Mouse (Mus musculus) telencephalon, adult 2 months (tissue): ENCODE measurements at regions not wholly inside any gene's neighbourhood (a gene's known extent, or its start where the extent isn't known, plus 50 kb on each side); places are given as distances from the start of the nearest gene placed in this dataset.
A peak's percentile ranks its signal among the peaks of the same experiment; 100 is the strongest.

Experiments used
- DNase-seq: peaks from one replicate; pipeline ENCODE4 v3.0.0-alpha.2; 2011; ENCODE audit warnings: low read depth, low spot score

DNA sequence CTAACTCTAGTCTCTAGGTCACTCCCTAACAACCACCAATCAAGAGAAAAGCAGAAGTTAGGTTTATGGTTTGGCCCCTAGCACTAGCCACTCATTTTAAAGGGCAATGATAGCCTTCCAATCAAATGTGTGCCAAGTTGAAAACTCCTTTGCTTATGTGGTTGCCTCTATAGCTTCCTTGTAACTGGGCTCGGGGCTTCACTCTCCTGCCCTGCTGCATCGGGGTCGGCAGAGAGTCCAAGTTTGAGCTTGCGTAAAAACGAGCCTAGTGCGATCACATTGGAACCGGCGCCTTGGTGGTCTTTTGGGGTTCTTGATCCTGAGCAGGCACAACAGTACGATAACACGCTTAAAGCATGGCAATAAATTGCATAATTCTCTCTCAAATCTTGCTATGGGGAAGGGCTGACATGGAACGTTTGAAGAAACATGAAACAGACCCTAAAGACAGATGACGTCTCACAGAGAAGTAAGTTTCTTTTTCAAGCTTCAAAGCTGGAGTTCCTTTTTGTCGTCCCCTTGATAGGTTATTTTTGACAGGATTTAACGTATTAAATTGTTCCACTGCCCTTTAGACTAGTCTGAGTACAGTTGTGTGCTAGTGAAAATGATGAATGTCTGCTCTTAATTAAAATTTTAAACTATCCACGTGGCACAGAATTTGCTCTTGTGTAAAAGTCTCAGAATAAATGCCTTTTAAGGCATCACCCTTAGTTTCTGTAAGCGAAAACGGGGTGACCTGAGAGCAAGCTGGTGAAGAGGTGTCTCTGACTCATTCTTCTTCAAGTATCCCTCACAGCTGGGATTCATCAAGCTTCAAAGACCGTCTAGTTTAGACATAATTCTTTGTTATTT lies 52.0 kb downstream of the 4930426L09Rik start:
- no peak for DNase-seq

DNA sequence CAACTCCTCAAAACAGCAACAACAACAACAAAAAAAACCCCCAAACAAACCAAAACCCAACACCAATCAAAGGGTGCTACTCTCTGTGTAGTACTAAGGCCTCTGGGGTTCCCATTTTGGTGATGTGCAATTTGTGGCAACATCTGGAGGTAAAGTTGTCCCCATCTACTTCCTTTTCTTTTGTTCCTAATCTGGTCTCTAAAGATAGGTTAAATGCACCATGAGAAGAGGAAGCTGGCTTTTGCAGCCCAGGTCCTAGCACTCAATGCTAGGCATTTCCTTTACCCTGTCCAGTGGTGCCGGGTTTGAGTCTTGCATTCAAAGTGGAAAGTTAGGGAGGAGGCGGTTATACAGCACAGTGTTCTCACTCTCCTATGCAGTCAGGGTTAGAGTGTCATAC lies 57.4 kb downstream of the 4930426L09Rik start:
- DNase-seq = no peak

DNA sequence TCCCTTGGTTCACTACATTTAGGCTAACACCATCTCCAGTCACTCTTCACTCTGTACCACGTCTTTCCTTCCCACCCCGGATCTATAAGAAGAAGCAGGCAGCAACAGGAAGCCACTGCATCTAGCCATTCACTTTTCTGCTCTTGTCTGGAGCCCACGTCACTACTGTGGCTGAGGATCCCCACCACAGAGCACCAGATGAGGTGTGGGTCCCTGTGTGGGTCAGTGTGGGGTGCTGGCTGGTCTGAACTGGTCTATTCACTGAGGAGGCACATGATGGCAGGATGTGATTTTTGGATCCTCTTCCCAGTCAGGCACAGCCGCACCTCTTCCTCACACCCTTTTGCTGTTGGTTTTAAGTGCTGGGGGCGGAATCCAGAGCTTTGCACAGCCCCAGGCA lies 59.7 kb downstream of the 4930426L09Rik start:
- no peak for DNase-seq

DNA sequence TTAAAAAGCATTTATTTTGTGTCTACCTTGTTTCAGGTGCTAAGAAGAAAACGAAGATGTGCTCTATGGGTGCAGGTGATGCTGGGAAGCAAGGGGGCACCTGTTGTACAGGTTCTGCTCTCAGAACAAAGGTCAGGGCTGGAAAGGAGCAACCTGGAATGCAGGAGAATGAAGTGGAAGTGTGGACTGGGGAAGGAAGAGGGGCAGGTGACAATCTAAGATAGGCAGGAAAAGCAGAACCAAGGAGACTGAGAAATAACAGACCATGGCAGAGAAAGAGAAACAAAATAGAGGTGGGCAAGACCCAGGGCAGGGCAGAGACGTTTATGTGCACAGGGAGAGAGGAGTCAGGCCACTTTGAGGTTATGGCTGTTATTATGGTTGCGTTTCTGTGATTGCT lies 60.6 kb downstream of the 4930426L09Rik start:
- DNase-seq = no peak

DNA sequence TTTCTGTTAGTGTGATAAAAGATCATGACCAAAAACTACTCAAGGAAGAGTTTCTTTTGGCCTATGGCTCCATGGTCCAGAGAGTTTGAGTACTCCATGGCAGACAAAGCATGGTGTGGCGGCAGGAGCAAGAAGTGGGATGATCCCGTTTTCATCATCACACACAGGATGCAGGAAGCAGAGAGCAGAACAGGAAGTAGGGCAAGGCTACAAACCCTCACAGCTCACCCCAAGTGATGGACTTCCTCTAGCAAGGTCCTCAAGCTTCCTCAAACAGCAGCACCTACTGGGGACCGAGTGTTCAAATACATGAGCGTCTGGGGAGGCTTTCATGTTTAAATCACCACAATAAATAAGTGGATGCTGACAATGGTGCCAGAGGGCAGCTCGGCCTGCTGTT lies 61.1 kb downstream of the 4930426L09Rik start:
- no peak for DNase-seq

DNA sequence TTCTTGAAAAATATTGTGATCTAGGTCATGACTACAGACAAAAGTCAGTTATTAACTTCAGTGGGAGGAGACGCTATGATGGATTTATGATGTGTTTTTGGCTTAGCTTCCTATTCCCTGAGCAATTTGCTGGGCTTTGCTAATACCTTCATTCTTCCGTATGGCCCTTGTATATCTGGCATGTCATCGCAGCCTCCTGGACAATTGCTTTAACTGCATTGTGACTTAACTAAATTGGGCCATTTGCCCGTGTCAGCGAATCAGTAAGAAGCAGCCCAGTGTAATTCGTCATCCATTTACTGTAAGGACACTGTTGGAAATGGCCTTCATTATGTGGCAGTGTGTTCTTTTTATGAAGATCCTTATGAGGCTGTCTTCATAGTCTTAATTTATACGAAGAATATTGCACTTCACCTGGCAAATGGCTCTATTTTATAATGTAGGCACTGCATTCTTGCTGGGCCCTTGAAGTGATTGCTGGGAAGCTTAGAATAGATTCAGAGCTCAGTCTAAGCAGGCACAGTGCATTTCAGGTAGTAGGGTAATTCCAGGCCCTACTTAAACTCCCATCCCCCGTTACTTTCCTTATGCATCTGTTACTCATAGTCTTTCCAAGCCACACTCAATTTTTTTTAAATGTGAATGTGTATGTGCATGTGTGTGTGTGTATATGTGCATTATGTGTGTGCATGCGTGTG lies 62.2 kb downstream of the 4930426L09Rik start:
- no peak for DNase-seq

DNA sequence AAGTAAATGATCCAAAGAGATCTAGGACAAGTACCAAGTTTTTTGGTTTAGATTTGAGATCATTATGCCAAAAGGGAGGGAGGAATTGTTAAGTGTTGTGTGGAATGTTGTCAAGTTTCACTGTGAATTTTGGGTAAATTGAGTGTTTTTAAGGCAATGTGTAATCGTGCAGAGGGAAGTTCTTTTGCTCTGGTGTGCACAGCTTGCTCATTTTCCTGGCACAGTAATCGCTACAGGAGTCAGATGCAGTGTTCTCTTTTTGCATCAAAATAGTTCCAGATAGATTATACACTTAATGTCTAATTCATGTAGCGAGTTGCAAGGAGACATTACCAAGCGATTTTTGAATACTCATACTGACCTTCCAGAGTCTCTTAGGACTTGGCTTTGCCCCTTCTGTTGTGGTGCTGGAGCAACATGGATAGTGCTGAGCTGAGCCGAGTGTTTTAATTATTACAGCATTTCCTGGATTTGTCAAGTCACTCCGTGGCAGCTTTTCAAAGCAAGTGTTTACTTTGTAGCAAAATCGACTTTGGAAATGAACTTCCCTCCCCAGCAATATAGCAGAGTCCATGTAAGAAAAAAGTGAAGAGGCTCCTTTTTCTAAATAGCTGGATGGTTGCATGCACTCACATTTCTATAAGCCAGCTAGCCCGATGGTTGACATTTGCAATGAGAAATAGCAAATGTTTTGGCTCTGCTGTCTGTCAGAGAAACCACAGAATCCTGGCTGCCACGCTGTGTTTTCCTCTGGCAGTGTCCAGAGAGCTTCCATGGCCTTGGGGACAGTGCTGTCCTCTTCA lies 66.6 kb downstream of the 4930426L09Rik start:
- DNase-seq = no peak

DNA sequence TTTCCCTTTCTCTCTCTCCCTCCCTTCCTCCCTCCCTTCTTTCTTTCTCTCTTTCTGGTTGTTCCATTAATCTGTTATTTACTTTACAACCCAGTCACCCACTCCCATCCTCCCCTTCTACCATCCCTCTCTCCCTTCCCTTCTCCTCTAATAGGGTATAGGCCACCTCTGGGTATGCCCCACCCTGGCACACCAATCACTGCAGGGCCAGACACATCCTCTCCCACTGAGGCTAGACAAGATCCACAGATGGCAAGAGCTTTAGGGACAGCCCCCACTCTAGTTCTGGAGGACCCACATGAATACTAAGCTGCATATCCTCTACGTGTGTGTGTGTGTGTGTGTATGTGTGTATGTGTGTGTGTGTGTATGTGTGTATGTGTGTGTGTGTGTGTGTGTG lies 67.4 kb downstream of the 4930426L09Rik start:
- no peak for DNase-seq

DNA sequence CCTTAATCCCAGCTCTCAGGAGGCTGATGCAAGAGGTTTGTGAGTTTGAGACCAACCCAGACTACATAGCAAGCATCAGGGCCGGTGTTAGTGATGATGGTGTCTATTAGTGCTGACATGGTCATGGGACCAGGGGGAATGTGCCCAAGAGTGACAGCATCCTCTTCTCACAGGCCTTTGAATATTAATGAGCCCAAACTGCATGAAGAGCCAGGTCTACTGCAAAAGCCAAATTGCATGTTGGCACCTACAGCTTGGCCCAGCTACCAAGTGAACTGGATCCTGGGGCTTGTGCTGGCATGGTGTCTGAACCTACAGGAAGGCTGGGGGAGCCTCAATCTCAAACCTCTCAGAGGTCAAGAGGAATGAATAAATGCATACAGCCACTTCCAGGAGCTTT lies 70.0 kb downstream of the 4930426L09Rik start:
- no peak for DNase-seq

DNA sequence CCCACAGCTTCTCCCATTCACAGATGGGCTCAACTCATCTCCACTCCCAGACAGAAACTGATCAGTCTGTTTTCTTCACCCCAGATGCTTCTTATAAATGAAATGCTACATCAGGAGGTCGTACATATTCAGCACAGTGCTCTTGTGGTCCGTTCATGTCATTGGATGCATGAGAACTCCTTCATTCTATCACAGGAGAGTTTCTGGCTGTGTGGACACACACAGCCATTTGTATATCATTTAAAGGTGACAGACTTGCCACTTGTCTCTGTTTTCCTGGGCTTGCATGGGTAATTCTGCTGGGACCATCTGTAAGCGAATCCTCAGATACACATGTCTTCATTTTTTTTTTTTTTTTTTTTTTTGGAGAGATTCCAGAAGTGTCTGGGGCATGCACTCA lies 85.7 kb downstream of the 4930426L09Rik start:
- no peak for DNase-seq

DNA sequence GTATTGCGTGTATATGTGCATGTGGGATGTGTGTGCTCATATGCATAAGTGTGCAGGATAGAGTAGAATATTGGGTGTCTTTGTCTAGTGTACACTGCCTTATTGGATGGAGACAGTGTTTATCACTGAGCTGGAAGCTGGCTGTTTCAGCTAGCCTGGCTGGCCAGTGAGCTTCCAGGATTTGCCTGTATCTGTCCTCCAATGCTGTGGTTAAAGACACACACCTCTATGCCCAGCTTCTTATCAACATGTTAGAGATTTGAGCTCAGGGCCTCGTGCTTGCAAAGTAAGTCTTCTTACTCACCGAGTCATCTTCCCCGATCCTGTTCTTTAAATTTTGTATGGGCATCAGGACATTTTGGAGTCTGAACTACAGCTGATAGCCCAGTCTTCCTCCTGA lies 87.0 kb downstream of the 4930426L09Rik start:
- no peak for DNase-seq

DNA sequence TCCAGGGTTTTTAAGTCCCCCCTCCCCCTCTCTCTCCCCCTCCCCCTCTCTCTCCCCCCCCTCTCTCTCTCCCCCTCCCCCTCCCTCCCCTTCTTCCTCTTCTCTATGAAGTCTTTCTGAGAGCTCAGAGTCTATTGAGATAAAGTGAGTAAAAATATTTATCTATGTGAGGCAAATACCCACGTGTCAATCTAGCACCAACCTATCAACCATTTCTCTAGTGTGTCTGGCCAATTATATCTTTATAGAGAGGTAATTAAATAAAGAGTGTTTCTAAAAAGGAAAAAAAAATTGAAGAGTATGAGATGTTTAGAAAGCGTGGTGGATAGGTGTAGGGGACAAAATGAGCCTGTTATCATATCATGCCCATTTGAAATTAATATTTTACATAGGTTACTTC lies 88.0 kb downstream of the 4930426L09Rik start:
- no peak for DNase-seq

DNA sequence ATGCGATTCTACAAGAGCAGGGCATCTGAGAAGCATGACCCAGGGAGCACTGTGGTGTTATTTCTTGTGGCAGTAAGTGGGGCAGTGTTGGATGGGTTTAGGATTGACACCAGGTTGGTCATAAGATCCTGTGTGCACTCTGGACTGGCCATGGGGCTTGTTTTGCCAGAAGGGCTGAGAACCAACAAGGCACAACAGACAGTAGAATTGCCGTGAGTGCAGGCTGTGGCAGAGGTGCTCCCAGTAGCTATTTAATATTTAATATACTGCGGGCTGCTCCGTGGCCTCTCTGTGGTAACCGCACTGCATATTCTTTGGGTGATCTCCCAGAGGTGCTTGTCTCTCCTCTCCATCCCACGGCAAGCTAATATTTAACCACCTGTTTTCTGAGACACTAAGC lies 88.5 kb downstream of the 4930426L09Rik start:
- DNase-seq = no peak

DNA sequence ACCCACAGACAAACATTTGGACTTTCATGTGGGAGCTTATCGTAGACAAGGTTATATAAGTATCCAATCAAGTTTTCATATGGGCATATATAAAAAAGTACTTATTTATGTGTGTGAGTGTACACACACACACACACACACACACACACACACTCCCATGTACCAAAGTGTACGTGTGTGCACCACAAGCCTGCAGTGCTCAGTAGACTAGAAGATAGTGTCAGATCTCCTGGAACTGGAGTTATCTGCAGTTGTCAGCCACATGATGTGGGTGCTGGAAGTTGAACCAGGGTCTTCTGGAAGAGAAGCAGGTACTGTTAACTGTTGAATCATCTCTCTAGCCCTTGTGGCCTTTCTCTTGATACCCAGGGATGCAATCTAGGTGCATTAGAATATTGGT lies 99.7 kb upstream of the Armc3 start:
- DNase-seq = no peak

DNA sequence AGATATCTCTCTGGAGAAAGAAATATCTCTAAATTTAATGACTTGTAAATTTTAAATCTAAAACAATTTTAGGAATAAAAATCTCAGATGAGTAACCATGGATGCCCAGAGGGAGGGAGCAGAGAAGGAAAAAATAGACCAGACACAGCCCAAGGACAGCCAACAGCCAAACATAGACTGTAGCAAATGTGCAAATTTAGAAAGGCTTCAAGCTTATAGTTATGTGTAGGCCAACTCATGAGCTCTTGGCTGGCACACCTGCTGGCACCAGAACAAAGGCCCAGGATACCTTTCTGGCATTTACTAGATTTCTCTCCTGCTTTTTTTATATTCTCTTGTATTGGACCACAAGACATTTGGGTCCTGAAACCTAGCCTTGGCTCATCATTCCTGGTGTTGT lies 90.3 kb upstream of the Armc3 start:
- peak; percentile 45 for DNase-seq

DNA sequence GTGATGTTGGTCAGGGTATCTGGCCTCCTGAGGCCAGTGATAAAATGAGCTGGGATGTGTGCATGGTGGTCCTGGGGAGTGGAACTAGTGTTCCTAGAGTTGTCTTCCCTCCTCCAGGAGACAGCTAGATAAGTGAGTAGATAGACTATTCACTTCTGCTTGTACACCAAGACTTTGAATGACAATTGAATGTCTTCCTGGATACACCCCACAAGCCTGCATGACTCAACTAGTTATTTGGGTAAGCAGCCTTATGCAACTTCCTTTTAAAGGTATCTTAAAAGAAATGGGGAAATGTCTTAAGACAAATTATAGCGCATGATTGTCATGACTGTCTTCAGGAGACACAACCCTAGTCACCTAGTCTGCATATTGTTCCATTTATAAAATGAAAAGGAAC lies 79.2 kb upstream of the Armc3 start:
- no peak for DNase-seq

DNA sequence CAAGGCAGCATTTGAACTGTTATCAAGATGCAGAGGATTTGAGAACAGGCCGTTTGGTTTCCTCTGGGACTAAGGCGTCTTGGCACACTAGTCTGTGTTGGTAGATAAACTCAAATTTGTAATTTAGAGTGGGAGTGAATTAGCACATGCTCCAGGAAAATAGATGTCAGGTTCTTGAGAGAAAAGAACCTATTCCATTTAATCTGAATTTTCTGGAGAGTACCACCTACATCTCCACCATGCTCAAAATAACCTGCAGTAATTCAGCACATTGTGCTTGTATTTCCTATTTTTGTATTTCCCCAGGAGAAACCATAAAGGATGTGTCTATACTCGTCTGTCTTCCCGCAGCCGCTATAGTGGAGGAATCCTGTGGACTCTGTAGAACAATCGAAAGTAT lies 66.2 kb upstream of the Armc3 start:
- DNase-seq = peak; percentile 53

DNA sequence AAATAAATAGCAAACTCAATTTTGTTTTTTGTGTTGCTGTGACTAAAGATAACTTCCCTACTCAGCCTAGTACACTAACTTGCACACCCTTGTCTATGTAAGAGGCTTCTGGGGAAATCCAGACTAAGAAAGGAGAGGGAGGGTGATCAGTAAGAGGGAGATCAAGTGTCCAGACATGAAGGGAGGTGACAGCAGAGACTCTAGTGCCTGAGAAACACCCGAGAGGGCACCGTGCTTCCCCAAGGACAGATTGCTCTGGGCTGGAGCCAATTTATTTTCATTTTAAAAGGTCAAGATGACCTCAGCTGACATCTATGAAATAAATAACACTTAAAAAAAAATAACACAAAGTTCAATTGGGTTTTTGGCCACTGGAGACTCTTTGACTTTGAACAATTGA lies 56.5 kb upstream of the Armc3 start:
- no peak for DNase-seq

DNA sequence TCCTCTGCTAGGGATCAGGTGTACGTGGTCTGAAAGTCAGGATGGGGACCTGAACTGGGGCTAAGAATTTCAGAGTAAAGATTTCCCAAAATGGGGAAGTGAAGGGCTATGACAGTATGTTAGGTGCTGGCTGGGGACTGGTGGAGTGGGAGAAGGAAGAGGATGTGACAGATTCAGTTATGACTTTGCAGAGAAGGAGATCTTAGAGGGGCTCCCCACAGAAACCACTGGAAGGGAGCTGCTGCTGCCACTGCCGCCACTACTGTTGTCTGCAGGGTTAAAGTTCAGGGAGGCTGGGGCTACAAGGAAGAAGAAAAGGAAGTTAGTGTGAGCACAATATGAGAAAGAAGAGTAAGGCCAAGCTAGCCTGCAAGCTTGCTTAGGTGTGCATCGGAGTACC lies 53.7 kb upstream of the Armc3 start:
- DNase-seq = no peak

DNA sequence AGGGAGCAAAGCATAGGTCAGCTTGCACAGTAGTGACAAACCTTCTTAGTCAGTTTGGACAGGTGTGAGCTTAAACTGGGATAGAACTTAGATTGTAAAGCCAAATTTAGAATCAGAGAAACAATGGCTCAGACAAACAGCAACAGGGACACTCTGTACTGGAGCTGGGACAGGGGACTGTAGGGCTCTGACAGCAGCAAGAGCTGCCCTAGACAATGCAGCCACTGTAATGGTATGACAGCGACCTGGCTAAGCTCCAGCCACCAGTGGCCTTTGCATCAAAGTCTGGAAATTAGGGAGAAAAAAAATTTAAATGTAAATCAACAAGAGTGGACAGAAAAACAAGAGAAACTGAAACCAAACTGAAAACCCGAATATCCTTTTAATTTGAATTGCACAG lies 53.2 kb upstream of the Armc3 start:
- DNase-seq = peak; percentile 63

DNA sequence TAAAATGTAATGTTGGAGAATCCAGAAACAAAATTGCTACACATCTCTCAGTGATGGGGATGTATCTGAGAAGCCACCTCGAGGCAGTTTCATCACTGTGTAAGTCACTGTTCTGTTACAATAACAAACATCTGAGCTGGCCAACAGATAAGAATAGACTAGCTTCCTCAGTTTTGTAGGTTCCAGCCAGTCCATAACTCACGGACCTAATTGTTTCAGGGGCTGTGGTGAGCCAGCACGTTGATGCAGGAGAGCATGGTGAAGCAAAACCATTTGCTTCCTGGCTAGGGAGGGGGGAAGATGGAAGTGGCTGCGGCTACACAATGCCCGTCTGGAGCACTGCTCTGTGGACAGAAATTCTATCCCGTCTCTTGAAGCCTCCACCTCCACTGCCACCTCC lies 52.8 kb upstream of the Armc3 start:
- no peak for DNase-seq

DNA sequence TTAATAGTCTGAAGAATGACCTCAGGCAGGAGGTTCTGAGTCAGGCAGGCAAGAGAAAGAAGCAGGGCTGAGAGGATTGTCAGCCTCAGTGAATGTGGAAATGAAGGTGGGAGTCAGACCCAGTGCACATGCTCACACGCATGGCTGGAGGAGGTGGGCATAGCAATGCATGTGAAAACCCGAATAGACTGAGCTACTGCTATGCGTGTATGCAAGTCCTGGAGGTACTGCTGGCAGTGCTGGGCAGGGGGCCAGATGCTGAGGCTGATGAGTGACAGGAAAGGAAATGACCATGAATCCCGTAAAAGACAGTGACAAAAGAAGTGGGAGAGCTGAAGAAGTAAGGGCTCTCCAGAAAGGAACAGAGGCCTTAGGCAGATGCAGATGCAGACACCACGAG lies 50.3 kb upstream of the Armc3 start:
- no peak for DNase-seq
